Mouse (Mus musculus): ENCODE measurements around the gene Olfr725.

GRCm38 (mm10) chr14:50031356-50031755, 8.8 kb downstream of the Olfr725 start:
- TF ChIP-seq CTCF (conservative IDR thresholded peaks at IDR 0.05; ENCODE audit: low read length) (no peak), NANOG (IDR thresholded peaks at IDR 0.05; ENCODE audit: borderline replicate concordance, low read length) (peak; percentile 62), POU5F1 (IDR thresholded peaks at IDR 0.05; ENCODE audit: borderline replicate concordance, low read length) (no peak)

Measured in E14TG2a.4 (cell line).